Mouse (Mus musculus) embryonic facial prominence, embryonic 12.5 days (tissue): ENCODE measurements around the gene Med17. TPM values are rescaled to one million over a fixed set of nuclear protein-coding genes. Genes with fewer than 3 reads are reported as not detected.

Source experiments
- ATAC-seq: fragments of 200-750 bp; cut with Nextera tagmentation; 2 replicates; pipeline ENCODE4 v1.8.0; 2017; ENCODE audit not compliant: insufficient number of reproducible peaks, insufficient read depth, low FRiP score, low TSS enrichment
- H3K27ac ChIP-seq: fragments of 300-500 bp; sonication (generic); 2 replicates; pipeline ENCODE4 v1.5.1; 2016; ENCODE audit warnings: mild to moderate bottlenecking
- H3K27me3 ChIP-seq: fragments of 300-500 bp; sonication (generic); 2 replicates; pipeline ENCODE4 v1.6.1; 2016; ENCODE audit warnings: mild to moderate bottlenecking, moderate library complexity
- H3K36me3 ChIP-seq: fragments of 300-500 bp; sonication (generic); 2 replicates; pipeline ENCODE4 v1.6.1; 2016; ENCODE audit warnings: mild to moderate bottlenecking
- H3K4me1 ChIP-seq: fragments of 300-500 bp; sonication (generic); 2 replicates; pipeline ENCODE4 v1.6.1; 2016
- H3K4me2 ChIP-seq: fragments of 300-500 bp; sonication (generic); replicated peaks from 2 replicates; pipeline ENCODE4 v1.6.1; 2016; ENCODE audit warnings: mild to moderate bottlenecking, moderate library complexity
- H3K4me3 ChIP-seq: fragments of 300-500 bp; sonication (generic); 2 replicates; pipeline ENCODE4 v1.5.1; 2016; ENCODE audit warnings: mild to moderate bottlenecking
- H3K9ac ChIP-seq: fragments of 300-500 bp; sonication (generic); 2 replicates; pipeline ENCODE4 v1.6.1; 2016; ENCODE audit warnings: mild to moderate bottlenecking, moderate library complexity
- H3K9me3 ChIP-seq: fragments of 300-500 bp; sonication (generic); 2 replicates; pipeline ENCODE4 v1.6.1; 2016; ENCODE audit warnings: mild to moderate bottlenecking, moderate library complexity
- WGBS: fragments of 180-500 bp; shearing (Covaris S2); methylation state at CpG from one replicate; pipeline ENCODE4 v1.1.7; 2016; 5-methylcytosine and 5-hydroxymethylcytosine counted together
- polyA plus RNA-seq: library from polyadenylated mRNA; unstranded; fragments of >200 nt; fragmentation: Nextera tagmentation; extraction: Ambion mirVana; gene quantifications from 2 replicates; pipeline ENCODE4 v1.2.1, GENCODE M21; 2016

Gene Med17
- polyA plus RNA-seq, 1 experiment from 2014 or later: 41.1 TPM

- Histone ChIP-seq H3K27me3 (no peaks in the 10 kb centered on the region; the same call in 1 of the 2 replicates), H3K27ac (no peak overlapping the region), H3K9ac (no peak overlapping the region), H3K4me1 (no peaks in the 10 kb centered on the region), H3K4me3 (no peak overlapping the region), H3K9me3 (no peaks in the 10 kb centered on the region), H3K36me3 (no peaks in the 10 kb centered on the region), H3K4me2 (no peak overlapping the region)
- ATAC-seq: no peak
- 63% methylated on average over 14 of the region's 14 CpGs for WGBS
Observed at GRCm38 (mm10) chr9:15245319-15246075, 34.2 kb downstream of the Med17 start.

- Histone ChIP-seq H3K9ac (no peak overlapping the region), H3K4me1 (peaks cover 12% of the 10 kb centered on the region; the same call in 1 of the 2 replicates), H3K27ac (no peak overlapping the region), H3K4me2 (no peak overlapping the region), H3K36me3 (no peaks in the 10 kb centered on the region), H3K4me3 (no peak overlapping the region), H3K9me3 (no peaks in the 10 kb centered on the region), H3K27me3 (peaks cover 4% of the 10 kb centered on the region; the same call in 1 of the 2 replicates)
- no peak for ATAC-seq
- WGBS: 97% methylated on average over 1 of the region's 1 CpGs
Observed at GRCm38 (mm10) chr9:15242130-15242529, 37.6 kb downstream of the Med17 start.

- no peaks in the 10 kb centered on the region for H3K36me3 ChIP-seq
- no peaks in the 10 kb centered on the region for H3K9me3 ChIP-seq
- H3K4me1 ChIP-seq: peaks cover 12% of the 10 kb centered on the region; the same call in 1 of the 2 replicates
- no peak overlapping the region for H3K9ac ChIP-seq
- no peak overlapping the region for H3K27ac ChIP-seq
- H3K27me3 ChIP-seq: peaks cover 4% of the 10 kb centered on the region; the same call in 1 of the 2 replicates
- no peak overlapping the region for H3K4me3 ChIP-seq
- 47% methylated on average over 9 of the region's 9 CpGs for WGBS
- H3K4me2 ChIP-seq: no peak overlapping the region
- no peak for ATAC-seq
Observed at GRCm38 (mm10) chr9:15241596-15241939, 38.2 kb downstream of the Med17 start.

- H3K4me2 ChIP-seq: no peak overlapping the region
- peaks cover 4% of the 10 kb centered on the region; the same call in 1 of the 2 replicates for H3K27me3 ChIP-seq
- H3K9ac ChIP-seq: no peak overlapping the region
- H3K27ac ChIP-seq: no peak overlapping the region
- no peaks in the 10 kb centered on the region for H3K9me3 ChIP-seq
- 71% methylated on average over 6 of the region's 6 CpGs for WGBS
- H3K4me1 ChIP-seq: peaks cover 12% of the 10 kb centered on the region; the same call in 1 of the 2 replicates
- H3K36me3 ChIP-seq: no peaks in the 10 kb centered on the region
- ATAC-seq: no peak
- H3K4me3 ChIP-seq: no peak overlapping the region
Observed at GRCm38 (mm10) chr9:15240863-15241595, 38.7 kb downstream of the Med17 start.

- Histone ChIP-seq H3K9me3 (no peaks in the 10 kb centered on the region), H3K36me3 (no peaks in the 10 kb centered on the region), H3K9ac (no peak overlapping the region), H3K27ac (no peak overlapping the region), H3K27me3 (peaks cover 4% of the 10 kb centered on the region; the same call in 1 of the 2 replicates), H3K4me2 (no peak overlapping the region), H3K4me1 (peaks cover 12% of the 10 kb centered on the region; the same call in 1 of the 2 replicates), H3K4me3 (no peak overlapping the region)
- ATAC-seq: no peak
- 89% methylated on average over 6 of the region's 6 CpGs for WGBS
Observed at GRCm38 (mm10) chr9:15240006-15240405, 39.7 kb downstream of the Med17 start.

GRCm38 (mm10) chr9:15239042-15239925 lies 40.4 kb downstream of the Med17 start, which contains the start of gene Vstm5:
TSS of gene Vstm5 (plus strand) at chr9:15239045.
- ATAC-seq: peak; percentile 68
- Histone ChIP-seq H3K4me1 (peaks cover 12% of the 10 kb centered on the region; the same call in 1 of the 2 replicates), H3K27me3 (peaks cover 4% of the 10 kb centered on the region; the same call in 1 of the 2 replicates), H3K9ac (peak within 1 kb of the TSS; percentile 51), H3K9me3 (no peaks in the 10 kb centered on the region), H3K27ac (no peak within 1 kb of the TSS), H3K36me3 (no peaks in the 10 kb centered on the region), H3K4me2 (peak within 1 kb of the TSS; percentile 84), H3K4me3 (peak within 1 kb of the TSS; percentile 44)
- 5% methylated on average over 35 of the region's 35 CpGs for WGBS

- Histone ChIP-seq H3K9ac (peak overlapping the region; percentile 51; the same call in 1 of the 2 replicates), H3K36me3 (no peaks in the 10 kb centered on the region), H3K4me2 (peak overlapping the region; percentile 84), H3K27me3 (peaks cover 4% of the 10 kb centered on the region; the same call in 1 of the 2 replicates), H3K4me1 (peaks cover 12% of the 10 kb centered on the region; the same call in 1 of the 2 replicates), H3K4me3 (peak overlapping the region; percentile 44), H3K27ac (no peak overlapping the region), H3K9me3 (no peaks in the 10 kb centered on the region)
- no peak for ATAC-seq
- WGBS: 73% methylated on average over 16 of the region's 16 CpGs
Observed at GRCm38 (mm10) chr9:15238297-15238990, 41.3 kb downstream of the Med17 start.

- Histone ChIP-seq H3K36me3 (no peaks in the 10 kb centered on the region), H3K4me3 (no peak overlapping the region), H3K9ac (no peak overlapping the region), H3K4me2 (no peak overlapping the region), H3K9me3 (no peaks in the 10 kb centered on the region), H3K27ac (no peak overlapping the region), H3K27me3 (peaks cover 4% of the 10 kb centered on the region; the same call in 1 of the 2 replicates), H3K4me1 (peaks cover 12% of the 10 kb centered on the region; the same call in 1 of the 2 replicates)
- no peak for ATAC-seq
- WGBS: 41% methylated on average over 14 of the region's 14 CpGs
Observed at GRCm38 (mm10) chr9:15237516-15238296, 42.0 kb downstream of the Med17 start.

GRCm38 (mm10) chr9:15235986-15236385 lies 43.7 kb downstream of the Med17 start:
- H3K9me3 ChIP-seq: no peaks in the 10 kb centered on the region

GRCm38 (mm10) chr9:15233604-15234003 lies 46.1 kb downstream of the Med17 start:
- peaks cover 8% of the 10 kb centered on the region; the same call in 1 of the 2 replicates for H3K4me1 ChIP-seq
- no peak overlapping the region for H3K4me2 ChIP-seq
- no peak overlapping the region for H3K27ac ChIP-seq
- H3K9ac ChIP-seq: no peak overlapping the region
- H3K36me3 ChIP-seq: no peaks in the 10 kb centered on the region
- H3K4me3 ChIP-seq: no peak overlapping the region
- 86% methylated on average over 1 of the region's 1 CpGs for WGBS
- no peak for ATAC-seq
- H3K27me3 ChIP-seq: 0 out of 2 replicates have a peak, but pooled peaks cover 4% of the 10 kb centered on the region
- H3K9me3 ChIP-seq: no peaks in the 10 kb centered on the region

More at GRCm38 (mm10) chr9:15235986-15236385, 43.7 kb downstream of the Med17 start:
- no peak overlapping the region for H3K9ac ChIP-seq
- WGBS: 67% methylated on average over 3 of the region's 3 CpGs
- H3K36me3 ChIP-seq: no peaks in the 10 kb centered on the region
- H3K27ac ChIP-seq: no peak overlapping the region
- H3K4me3 ChIP-seq: no peak overlapping the region
- no peak overlapping the region for H3K4me2 ChIP-seq
- peaks cover 4% of the 10 kb centered on the region; the same call in 1 of the 2 replicates for H3K27me3 ChIP-seq
- no peak for ATAC-seq
- H3K4me1 ChIP-seq: peaks cover 12% of the 10 kb centered on the region; the same call in 1 of the 2 replicates
